Mouse (Mus musculus) stomach, postnatal 0 days (tissue): ENCODE data around the gene Gnat3.

Source experiments
- CTCF ChIP-seq: IDR thresholded peaks from 2 replicates; pipeline ENCODE4 v1.5.1; 2016; ENCODE audit warnings: antibody characterized with exemption, low read depth, mild to moderate bottlenecking, moderate library complexity
- EP300 ChIP-seq: optimal IDR thresholded peaks from 2 replicates; pipeline ENCODE3; 2016; ENCODE audit warnings: antibody characterized with exemption

DNA sequence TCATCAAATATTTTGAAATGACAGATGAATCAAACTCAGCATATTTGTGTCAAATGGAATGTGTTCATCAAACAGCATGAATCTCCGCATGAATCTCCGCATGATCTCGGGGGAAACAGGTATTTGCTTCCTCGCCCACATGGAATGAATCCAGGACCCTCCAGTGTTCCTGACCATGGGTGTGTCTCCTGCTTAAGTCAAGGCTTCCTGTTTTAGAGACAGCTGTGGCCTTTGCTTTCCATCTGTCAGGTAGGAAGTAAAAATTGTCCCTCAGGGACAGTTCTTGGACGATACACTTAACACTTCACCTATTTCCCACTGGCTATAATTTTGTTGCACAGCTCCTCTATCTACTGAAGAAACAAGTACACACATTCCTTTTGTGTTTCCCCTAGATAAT lies 43.4 kb upstream of the Gnat3 start:
- no peak for TF ChIP-seq CTCF
- no peak for TF ChIP-seq EP300
